Mouse (Mus musculus) embryonic facial prominence, embryonic 11.5 days (tissue): ENCODE measurements around the gene Sh3kbp1. TPM values are rescaled to one million over a fixed set of nuclear protein-coding genes. Genes with fewer than 3 reads are reported as not detected.

Source experiments
- ATAC-seq: fragments of 200-750 bp; cut with Nextera tagmentation; replicated peaks from 2 replicates; pipeline ENCODE4 v1.8.0; 2017; ENCODE audit warnings: low read depth; ENCODE audit not compliant: insufficient number of reproducible peaks, low FRiP score, low TSS enrichment
- DNase-seq: peaks from one replicate; pipeline ENCODE4 v3.0.0-alpha.2; 2015; ENCODE audit warnings: low spot score
- H3K27ac ChIP-seq: fragments of 300-500 bp; sonication (generic); replicated peaks from 2 replicates; pipeline ENCODE4 v1.5.1; 2014; ENCODE audit warnings: mild to moderate bottlenecking, low read depth, low read length, control low read depth
- H3K27me3 ChIP-seq: fragments of 300-500 bp; sonication (generic); 2 replicates; pipeline ENCODE4 v1.6.1; 2014; ENCODE audit warnings: mild to moderate bottlenecking, low read length, moderate library complexity, mixed read lengths; ENCODE audit not compliant: control insufficient read depth, insufficient read depth
- H3K36me3 ChIP-seq: fragments of 300-500 bp; sonication (generic); replicated peaks from 2 replicates; pipeline ENCODE4 v1.6.1; 2014; ENCODE audit warnings: low read depth, mild to moderate bottlenecking, low read length, moderate library complexity, mixed read lengths; ENCODE audit not compliant: control insufficient read depth, insufficient read depth
- H3K4me1 ChIP-seq: fragments of 300-500 bp; sonication (generic); 2 replicates; pipeline ENCODE4 v1.6.1; 2014; ENCODE audit warnings: low read length, mixed read lengths; ENCODE audit not compliant: control insufficient read depth, insufficient read depth
- H3K4me2 ChIP-seq: fragments of 300-500 bp; sonication (generic); 2 replicates; pipeline ENCODE4 v1.6.1; 2014; ENCODE audit warnings: low read depth, mild to moderate bottlenecking, control low read depth, low read length, moderate library complexity
- H3K4me3 ChIP-seq: fragments of 300-500 bp; sonication (generic); 2 replicates; pipeline ENCODE4 v1.5.1; 2014; ENCODE audit warnings: low read depth, low read length, control low read depth
- H3K9ac ChIP-seq: fragments of 300-500 bp; sonication (generic); replicated peaks from 2 replicates; pipeline ENCODE4 v1.6.1; 2014; ENCODE audit warnings: mild to moderate bottlenecking, control low read depth, low read length
- H3K9me3 ChIP-seq: fragments of 300-500 bp; sonication (generic); replicated peaks from 2 replicates; pipeline ENCODE4 v1.6.1; 2016; ENCODE audit warnings: mild to moderate bottlenecking, low read length, inconsistent platforms, mixed read lengths; ENCODE audit not compliant: control insufficient read depth
- WGBS: fragments of 180-500 bp; shearing (Covaris S2); extraction: QIAGEN DNeasy Blood & Tissue Kit; methylation state at CpG from one replicate; pipeline ENCODE4 v1.1.7; 2014; 5-methylcytosine and 5-hydroxymethylcytosine counted together
- polyA plus RNA-seq: library from polyadenylated mRNA; unstranded; fragments of >200 nt; fragmentation: Nextera tagmentation; extraction: Ambion mirVana; gene quantifications from 2 replicates; pipeline ENCODE4 v1.2.1, GENCODE M21; 2014

The Sh3kbp1 gene
- polyA plus RNA-seq, 1 experiment from 2014 or later, result 36.0 TPM

DNA sequence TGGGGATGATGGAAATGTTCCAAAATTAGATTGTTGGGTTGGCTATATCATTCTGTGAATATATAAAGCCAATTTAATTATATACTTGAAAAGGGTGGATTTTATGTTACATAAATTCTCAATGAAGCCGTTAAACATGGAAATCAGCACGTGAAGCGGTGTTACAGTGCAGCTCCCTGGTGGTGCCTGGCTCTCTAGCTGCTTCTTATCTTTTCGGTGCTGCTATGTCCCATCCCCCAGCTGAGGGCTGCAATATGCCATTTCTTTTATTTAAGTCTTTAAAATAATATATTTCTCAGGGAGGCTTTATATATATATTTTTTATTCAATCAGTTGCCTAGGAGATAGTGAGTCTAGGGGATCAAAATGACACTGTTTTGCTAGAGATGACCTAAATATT, 148.0 kb downstream of the Sh3kbp1 start:
- H3K27ac ChIP-seq, result no peak overlapping the region
- ATAC-seq (no peak), DNase-seq (no peak)
- no peaks in the 10 kb centered on the region for H3K4me1 ChIP-seq
- H3K4me3 ChIP-seq, result no peak overlapping the region
- H3K4me2 ChIP-seq, result no peak overlapping the region
- no peak overlapping the region for H3K9ac ChIP-seq
- no peaks in the 10 kb centered on the region for H3K36me3 ChIP-seq
- WGBS, result 85% methylated on average over 4 of the region's 4 CpGs
- H3K9me3 ChIP-seq, result no peaks in the 10 kb centered on the region
- H3K27me3 ChIP-seq, result no peaks in the 10 kb centered on the region

- H3K27me3 ChIP-seq, result no peaks in the 10 kb centered on the region
- H3K9ac ChIP-seq, result no peak overlapping the region
Observed at GRCm38 (mm10) chrX:159778787-159779186, 151.7 kb downstream of the Sh3kbp1 start.

GRCm38 (mm10) chrX:159790516-159790915, 163.4 kb downstream of the Sh3kbp1 start:
- no peaks in the 10 kb centered on the region for H3K27me3 ChIP-seq
- 69% methylated on average over 3 of the region's 3 CpGs for WGBS

More at GRCm38 (mm10) chrX:159778787-159779186, 151.7 kb downstream of the Sh3kbp1 start:
- H3K4me1 ChIP-seq, result no peaks in the 10 kb centered on the region
- no peak for DNase-seq
- 67% methylated on average over 1 of the region's 1 CpGs for WGBS
- ATAC-seq, result no peak
- H3K9me3 ChIP-seq, result no peaks in the 10 kb centered on the region
- H3K27ac ChIP-seq, result no peak overlapping the region
- no peaks in the 10 kb centered on the region for H3K36me3 ChIP-seq
- no peak overlapping the region for H3K4me3 ChIP-seq
- H3K4me2 ChIP-seq, result no peak overlapping the region

GRCm38 (mm10) chrX:159795603-159796002, 168.5 kb downstream of the Sh3kbp1 start:
- ATAC-seq (no peak), DNase-seq (no peak)
- no peaks in the 10 kb centered on the region for H3K36me3 ChIP-seq
- no peaks in the 10 kb centered on the region for H3K9me3 ChIP-seq
- no peaks in the 10 kb centered on the region for H3K4me1 ChIP-seq
- H3K27me3 ChIP-seq, result no peaks in the 10 kb centered on the region
- 53% methylated on average over 2 of the region's 2 CpGs for WGBS
- no peak overlapping the region for H3K4me3 ChIP-seq
- no peak overlapping the region for H3K4me2 ChIP-seq
- no peak overlapping the region for H3K9ac ChIP-seq
- no peak overlapping the region for H3K27ac ChIP-seq

More at GRCm38 (mm10) chrX:159790516-159790915, 163.4 kb downstream of the Sh3kbp1 start:
- Histone ChIP-seq H3K4me2 (no peak overlapping the region), H3K27ac (no peak overlapping the region), H3K36me3 (no peaks in the 10 kb centered on the region), H3K4me3 (no peak overlapping the region), H3K9me3 (no peaks in the 10 kb centered on the region), H3K9ac (no peak overlapping the region), H3K4me1 (no peaks in the 10 kb centered on the region)
- ATAC-seq (no peak), DNase-seq (no peak)

DNA sequence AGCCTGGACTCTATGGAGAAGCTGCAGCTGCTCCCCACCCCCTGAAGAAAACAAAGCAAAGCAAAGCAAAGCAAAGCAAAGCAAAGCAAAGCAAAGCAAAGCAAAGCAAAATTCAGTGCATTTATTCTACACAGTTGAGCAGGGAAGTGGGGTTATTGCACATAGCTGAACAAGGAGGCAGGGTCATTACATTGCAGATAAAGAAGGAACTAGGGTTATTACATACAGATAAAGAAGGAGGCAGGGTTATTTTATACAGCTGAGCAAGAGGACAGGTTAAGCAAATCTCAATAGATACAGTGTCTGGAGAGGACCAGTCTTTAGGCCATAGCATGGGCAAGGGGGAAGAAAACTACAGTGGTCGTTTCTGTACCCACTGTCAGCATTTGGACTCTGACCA, 177.3 kb downstream of the Sh3kbp1 start:
- WGBS, result 77% methylated on average over 1 of the region's 1 CpGs
- no peak for ATAC-seq
- H3K36me3 ChIP-seq, result no peaks in the 10 kb centered on the region
- H3K4me2 ChIP-seq, result no peak overlapping the region
- H3K27me3 ChIP-seq, result no peaks in the 10 kb centered on the region
- no peak overlapping the region for H3K9ac ChIP-seq
- no peaks in the 10 kb centered on the region for H3K9me3 ChIP-seq
- no peak for DNase-seq
- H3K27ac ChIP-seq, result no peak overlapping the region
- no peak overlapping the region for H3K4me3 ChIP-seq
- no peaks in the 10 kb centered on the region for H3K4me1 ChIP-seq

GRCm38 (mm10) chrX:159809510-159809909, 182.4 kb downstream of the Sh3kbp1 start:
- Histone ChIP-seq H3K27me3 (no peaks in the 10 kb centered on the region), H3K36me3 (no peaks in the 10 kb centered on the region), H3K4me2 (no peak overlapping the region), H3K27ac (no peak overlapping the region), H3K4me3 (no peak overlapping the region), H3K9ac (no peak overlapping the region), H3K9me3 (no peaks in the 10 kb centered on the region), H3K4me1 (no peaks in the 10 kb centered on the region)
- ATAC-seq, result no peak
- no peak for DNase-seq
- WGBS, result 85% methylated on average over 6 of the region's 6 CpGs

DNA sequence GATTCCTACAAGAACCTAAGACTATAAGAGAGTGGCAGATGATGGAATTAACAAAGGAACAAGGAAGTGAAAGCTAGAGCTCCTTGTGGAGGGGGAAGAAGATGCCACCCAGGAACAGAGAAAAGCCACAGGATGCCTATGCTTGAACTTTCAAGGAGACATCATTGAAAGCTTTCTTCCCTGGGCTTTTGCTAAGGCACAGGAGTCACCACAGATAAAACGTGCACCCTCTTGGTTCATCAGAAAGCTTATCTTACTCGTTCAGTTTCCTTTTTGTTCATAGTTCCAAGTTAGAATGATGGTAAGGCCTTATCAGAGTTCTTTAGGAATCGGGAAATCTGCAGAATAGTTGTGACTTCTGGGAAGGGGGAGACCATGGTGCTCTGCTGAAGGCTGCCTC, 183.4 kb downstream of the Sh3kbp1 start:
- DNase-seq, result no peak
- 79% methylated on average over 3 of the region's 3 CpGs for WGBS
- Histone ChIP-seq H3K4me2 (no peak overlapping the region), H3K4me1 (no peaks in the 10 kb centered on the region), H3K27me3 (no peaks in the 10 kb centered on the region), H3K36me3 (no peaks in the 10 kb centered on the region), H3K27ac (no peak overlapping the region), H3K9me3 (no peaks in the 10 kb centered on the region), H3K9ac (no peak overlapping the region), H3K4me3 (no peak overlapping the region)
- ATAC-seq, result no peak

DNA sequence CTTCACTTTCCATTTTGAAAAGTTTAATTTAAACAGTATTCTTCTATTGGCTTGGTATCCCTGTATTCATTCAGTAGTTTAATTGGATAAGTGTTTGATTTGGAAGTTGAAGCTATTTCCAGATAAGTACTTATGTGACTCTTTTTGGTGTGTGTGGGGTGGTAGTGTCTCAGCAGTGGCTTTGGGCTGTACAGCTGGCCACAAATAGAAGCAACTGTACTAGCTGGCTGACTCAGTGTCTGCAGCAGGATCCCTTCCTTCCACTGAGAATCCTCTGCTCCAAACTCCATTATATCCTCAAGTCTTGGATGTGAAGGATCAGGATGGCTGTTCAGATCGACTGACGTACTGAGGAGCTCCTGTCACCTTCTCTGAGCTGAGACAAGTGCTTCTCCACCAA, 190.4 kb downstream of the Sh3kbp1 start:
- no peaks in the 10 kb centered on the region for H3K27me3 ChIP-seq
- no peaks in the 10 kb centered on the region for H3K36me3 ChIP-seq
- 91% methylated on average over 2 of the region's 2 CpGs for WGBS
- H3K9ac ChIP-seq, result no peak overlapping the region
- H3K4me2 ChIP-seq, result no peak overlapping the region
- no peaks in the 10 kb centered on the region for H3K9me3 ChIP-seq
- no peak overlapping the region for H3K27ac ChIP-seq
- ATAC-seq, result no peak
- H3K4me1 ChIP-seq, result no peaks in the 10 kb centered on the region
- H3K4me3 ChIP-seq, result no peak overlapping the region
- DNase-seq, result no peak
